Mouse (Mus musculus): ENCODE data around the gene Faf2. TPM values are rescaled to one million over a fixed set of nuclear protein-coding genes. Genes with fewer than 3 reads are reported as not detected.

Gene Faf2
- polyA plus RNA-seq, 1 experiment from 2014 or later = 28.5 TPM

- ATAC-seq (ENCODE audit: insufficient read depth) = no peak
- H3K4me1 ChIP-seq (replicated peaks) = no peaks in the 10 kb centered on the region; the same call in 1 of the 2 replicates
- WGBS (ENCODE audit: insufficient replicate concordance) = 78% methylated on average over 3 of the region's 3 CpGs
- H3K27ac ChIP-seq (replicated peaks) = no peak overlapping the region
- no peak overlapping the region for H3K4me3 ChIP-seq (replicated peaks)
- H3K27me3 ChIP-seq = no peaks in the 10 kb centered on the region
- H3K36me3 ChIP-seq (replicated peaks) = peaks cover 39% of the 10 kb centered on the region
- no peak overlapping the region for H3K4me2 ChIP-seq
- no peak overlapping the region for H3K9ac ChIP-seq
- no peaks in the 10 kb centered on the region for H3K9me3 ChIP-seq (replicated peaks)
Observed at GRCm38 (mm10) chr13:54635011-54635410, 13.4 kb downstream of the Faf2 start.

GRCm38 (mm10) chr13:54650461-54650860 lies 28.9 kb downstream of the Faf2 start:
- H3K9ac ChIP-seq = no peak overlapping the region
- H3K4me3 ChIP-seq (replicated peaks) = no peak overlapping the region
- H3K36me3 ChIP-seq (replicated peaks) = peaks cover 97% of the 10 kb centered on the region
- no peak overlapping the region for H3K27ac ChIP-seq (replicated peaks)
- H3K4me1 ChIP-seq (replicated peaks) = no peaks in the 10 kb centered on the region
- no peaks in the 10 kb centered on the region for H3K9me3 ChIP-seq (replicated peaks)
- no peaks in the 10 kb centered on the region for H3K27me3 ChIP-seq
- ATAC-seq (ENCODE audit: insufficient read depth) = no peak
- no peak overlapping the region for H3K4me2 ChIP-seq
- WGBS (ENCODE audit: insufficient replicate concordance) = 81% methylated on average over 3 of the region's 3 CpGs

GRCm38 (mm10) chr13:54660877-54661276 lies 39.3 kb downstream of the Faf2 start:
- no peaks in the 10 kb centered on the region for H3K27me3 ChIP-seq
- no peaks in the 10 kb centered on the region for H3K4me1 ChIP-seq (replicated peaks)
- H3K4me2 ChIP-seq = no peak overlapping the region
- no peak overlapping the region for H3K27ac ChIP-seq (replicated peaks)
- peaks cover 72% of the 10 kb centered on the region for H3K36me3 ChIP-seq (replicated peaks)
- H3K4me3 ChIP-seq (replicated peaks) = no peak overlapping the region
- H3K9me3 ChIP-seq (replicated peaks) = no peaks in the 10 kb centered on the region
- ATAC-seq (ENCODE audit: insufficient read depth) = no peak
- no peak overlapping the region for H3K9ac ChIP-seq
- WGBS (ENCODE audit: insufficient replicate concordance) = 77% methylated on average over 5 of the region's 5 CpGs

GRCm38 (mm10) chr13:54661358-54661757 lies 39.8 kb downstream of the Faf2 start:
- Histone ChIP-seq H3K36me3 (replicated peaks) (peaks cover 67% of the 10 kb centered on the region), H3K4me2 (no peak overlapping the region)
- no peak for ATAC-seq (ENCODE audit: insufficient read depth)

GRCm38 (mm10) chr13:54663999-54664398 lies 42.4 kb downstream of the Faf2 start:
- WGBS (ENCODE audit: insufficient replicate concordance) = 81% methylated on average over 4 of the region's 4 CpGs
- Histone ChIP-seq H3K27ac (replicated peaks) (no peak overlapping the region), H3K4me1 (replicated peaks) (no peaks in the 10 kb centered on the region), H3K9me3 (replicated peaks) (no peaks in the 10 kb centered on the region), H3K4me2 (no peak overlapping the region), H3K4me3 (replicated peaks) (no peak overlapping the region), H3K27me3 (no peaks in the 10 kb centered on the region), H3K9ac (no peak overlapping the region), H3K36me3 (replicated peaks) (peaks cover 42% of the 10 kb centered on the region)
- no peak for ATAC-seq (ENCODE audit: insufficient read depth)

More at GRCm38 (mm10) chr13:54661358-54661757, 39.8 kb downstream of the Faf2 start:
- H3K9me3 ChIP-seq (replicated peaks) = no peaks in the 10 kb centered on the region
- no peaks in the 10 kb centered on the region for H3K27me3 ChIP-seq
- no peak overlapping the region for H3K4me3 ChIP-seq (replicated peaks)
- H3K4me1 ChIP-seq (replicated peaks) = no peaks in the 10 kb centered on the region
- no peak overlapping the region for H3K27ac ChIP-seq (replicated peaks)
- WGBS (ENCODE audit: insufficient replicate concordance) = 87% methylated on average over 12 of the region's 12 CpGs
- H3K9ac ChIP-seq = no peak overlapping the region

GRCm38 (mm10) chr13:54664509-54664908 lies 42.9 kb downstream of the Faf2 start:
- Histone ChIP-seq H3K4me3 (replicated peaks) (no peak overlapping the region), H3K27me3 (no peaks in the 10 kb centered on the region), H3K36me3 (replicated peaks) (peaks cover 38% of the 10 kb centered on the region), H3K9me3 (replicated peaks) (no peaks in the 10 kb centered on the region), H3K27ac (replicated peaks) (no peak overlapping the region), H3K4me2 (no peak overlapping the region), H3K4me1 (replicated peaks) (no peaks in the 10 kb centered on the region), H3K9ac (no peak overlapping the region)
- no peak for ATAC-seq (ENCODE audit: insufficient read depth)
- 82% methylated on average over 1 of the region's 1 CpGs for WGBS (ENCODE audit: insufficient replicate concordance)

- 75% methylated on average over 7 of the region's 7 CpGs for whole genome bisulfite sequencing (ENCODE audit: insufficient replicate concordance)
- Histone ChIP-seq H3K4me1 (replicated peaks) (no peaks in the 10 kb centered on the region), H3K9ac (no peak overlapping the region), H3K36me3 (replicated peaks) (peaks cover 33% of the 10 kb centered on the region), H3K4me3 (replicated peaks) (no peak overlapping the region), H3K27ac (replicated peaks) (no peak overlapping the region), H3K9me3 (replicated peaks) (no peaks in the 10 kb centered on the region), H3K4me2 (no peak overlapping the region), H3K27me3 (no peaks in the 10 kb centered on the region)
- ATAC-seq (ENCODE audit: insufficient read depth) = no peak
Observed at GRCm38 (mm10) chr13:54665062-54665461, 43.5 kb downstream of the Faf2 start.

- Histone ChIP-seq H3K9me3 (replicated peaks) (no peaks in the 10 kb centered on the region), H3K4me2 (no peak overlapping the region), H3K27me3 (no peaks in the 10 kb centered on the region), H3K9ac (no peak overlapping the region), H3K4me3 (replicated peaks) (no peak overlapping the region), H3K27ac (replicated peaks) (no peak overlapping the region), H3K36me3 (replicated peaks) (no peaks in the 10 kb centered on the region), H3K4me1 (replicated peaks) (no peaks in the 10 kb centered on the region)
- WGBS (ENCODE audit: insufficient replicate concordance) = 65% methylated on average over 2 of the region's 2 CpGs
- no peak for ATAC-seq (ENCODE audit: insufficient read depth)
Observed at GRCm38 (mm10) chr13:54670491-54670890, 48.9 kb downstream of the Faf2 start.

GRCm38 (mm10) chr13:54675895-54676590 lies 54.5 kb downstream of the Faf2 start:
- no peak overlapping the region for H3K9ac ChIP-seq
- no peak overlapping the region for H3K4me3 ChIP-seq (replicated peaks)
- peaks cover 23% of the 10 kb centered on the region for H3K36me3 ChIP-seq (replicated peaks)
- peaks cover 32% of the 10 kb centered on the region for H3K4me1 ChIP-seq (replicated peaks)
- no peaks in the 10 kb centered on the region for H3K9me3 ChIP-seq (replicated peaks)
- no peaks in the 10 kb centered on the region for H3K27me3 ChIP-seq
- 0 out of 2 replicates have a peak overlapping the region, but pooled peaks have one; percentile 1 for H3K27ac ChIP-seq (replicated peaks)
- 61% methylated on average over 11 of the region's 11 CpGs for WGBS (ENCODE audit: insufficient replicate concordance)
- no peak overlapping the region for H3K4me2 ChIP-seq
- no peak for ATAC-seq (ENCODE audit: insufficient read depth)

- Histone ChIP-seq H3K4me3 (replicated peaks) (no peak overlapping the region), H3K27ac (replicated peaks) (0 out of 2 replicates have a peak overlapping the region, but pooled peaks have one; percentile 3), H3K36me3 (replicated peaks) (peaks cover 45% of the 10 kb centered on the region), H3K4me1 (replicated peaks) (peaks cover 47% of the 10 kb centered on the region), H3K9ac (no peak overlapping the region), H3K4me2 (no peak overlapping the region), H3K9me3 (replicated peaks) (no peaks in the 10 kb centered on the region), H3K27me3 (no peaks in the 10 kb centered on the region)
- 77% methylated on average over 4 of the region's 4 CpGs for WGBS (ENCODE audit: insufficient replicate concordance)
- no peak for ATAC-seq (ENCODE audit: insufficient read depth)
Observed at GRCm38 (mm10) chr13:54678263-54678662, 56.7 kb downstream of the Faf2 start.

- peak overlapping the region; percentile 96 for H3K27ac ChIP-seq (replicated peaks)
- peaks cover 64% of the 10 kb centered on the region for H3K4me1 ChIP-seq (replicated peaks)
- H3K4me2 ChIP-seq = peak overlapping the region; percentile 79
- no peaks in the 10 kb centered on the region for H3K9me3 ChIP-seq (replicated peaks)
- 46% methylated on average over 17 of the region's 17 CpGs for WGBS (ENCODE audit: insufficient replicate concordance)
- H3K27me3 ChIP-seq = no peaks in the 10 kb centered on the region
- peaks cover 56% of the 10 kb centered on the region for H3K36me3 ChIP-seq (replicated peaks)
- peak overlapping the region; percentile 61 for H3K9ac ChIP-seq
- ATAC-seq (ENCODE audit: insufficient read depth) = peak; percentile 95
- H3K4me3 ChIP-seq (replicated peaks) = peak overlapping the region; percentile 53
Observed at GRCm38 (mm10) chr13:54680184-54680853, 58.7 kb downstream of the Faf2 start.
